9 mouse cellular contexts compared by ENCODE assay signal in the genomic region with DNA sequence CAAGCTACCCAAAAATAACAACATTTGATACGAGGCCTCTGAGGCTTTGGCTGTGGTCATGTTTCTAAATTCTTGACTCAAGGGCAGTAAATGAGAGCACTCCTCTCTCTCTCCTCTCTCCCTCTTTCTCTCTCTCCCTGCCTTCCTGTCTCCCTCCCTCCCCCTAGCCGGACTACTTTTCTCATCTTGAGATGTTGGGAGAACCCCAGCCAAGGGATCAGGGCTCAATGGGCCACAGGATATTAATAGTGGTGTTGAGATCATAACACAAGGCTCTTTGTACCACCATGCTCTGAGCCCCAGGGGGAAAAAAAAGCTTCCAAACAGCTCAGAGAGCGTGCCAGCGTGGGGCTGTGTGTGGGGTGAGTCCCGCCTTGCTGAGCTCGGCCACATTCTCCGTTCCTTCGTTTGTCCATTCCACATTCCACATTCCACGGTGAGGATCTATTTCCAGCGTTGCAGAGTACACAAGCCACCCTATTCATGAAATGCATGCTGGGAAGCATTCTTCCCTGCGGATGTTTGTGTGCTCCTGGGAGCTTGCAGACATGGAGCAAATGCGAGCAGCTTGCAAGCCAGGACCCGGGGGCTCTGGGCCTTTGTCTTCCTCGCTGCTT. TPM values are rescaled to one million over a fixed set of nuclear protein-coding genes. Genes with fewer than 3 reads are reported as not detected.
A peak's percentile ranks its signal among the peaks of the same experiment; 100 is the strongest.
DNase-seq lines count a peak whose midpoint lies in the region; ATAC-seq and TF ChIP-seq lines count a peak whose summit lies in the region.
"Had no signal": no experiment of that assay in that cellular context is flagged by ENCODE, and none has a peak within 500 bp of the region (broad histone marks: within the 10 kb centered on the region; RNA-seq: fewer than 3 reads in every experiment).

No protein-coding gene starts in this region.

- no peak overlapping the region for H3K4me3 ChIP-seq in liver, embryonic 16.5 days (ENCODE audit: low read depth, low read length)
- no peak overlapping the region for H3K4me3 ChIP-seq in liver, embryonic 11.5 days (ENCODE audit: low read depth, low read length)
- no peak overlapping the region for H3K4me3 ChIP-seq in embryonic facial prominence, embryonic 11.5 days (ENCODE audit: low read depth, low read length)
- H3K4me3 ChIP-seq in kidney, adult 2 months (ENCODE audit: insufficient read depth, low read depth, low read length), result no peak overlapping the region
- no peak overlapping the region for H3K4me3 ChIP-seq in lung, embryonic 15.5 days
- H3K4me3 ChIP-seq: liver, embryonic 13.5 days had no signal

- H3K9me3 ChIP-seq in liver, embryonic 16.5 days (replicated peaks; ENCODE audit: control insufficient read depth, low read length), result no peaks in the 10 kb centered on the region
- H3K9me3 ChIP-seq in liver, embryonic 11.5 days (ENCODE audit: control insufficient read depth, low read length), result no peaks in the 10 kb centered on the region
- no peaks in the 10 kb centered on the region for H3K9me3 ChIP-seq in embryonic facial prominence, embryonic 11.5 days (replicated peaks; ENCODE audit: control insufficient read depth, low read length)
- no peaks in the 10 kb centered on the region for H3K9me3 ChIP-seq in lung, embryonic 15.5 days
- H3K9me3 ChIP-seq: liver, embryonic 13.5 days had no signal

- H3K4me2 ChIP-seq in liver, embryonic 16.5 days (ENCODE audit: low read depth, low read length), result no peak overlapping the region
- H3K4me2 ChIP-seq in liver, embryonic 11.5 days, result no peak overlapping the region
- no peak overlapping the region for H3K4me2 ChIP-seq in embryonic facial prominence, embryonic 11.5 days (ENCODE audit: low read depth, low read length)
- H3K4me2 ChIP-seq in lung, embryonic 15.5 days, result peak overlapping the region; percentile 20; the same call in 1 of the 2 replicates
- H3K4me2 ChIP-seq: liver, embryonic 13.5 days had no signal

- no peak for DNase-seq in liver, embryonic 11.5 days (ENCODE audit: low spot score)
- DNase-seq in embryonic facial prominence, embryonic 11.5 days (ENCODE audit: low spot score), result peak; percentile 73
- peak; percentile 79 for DNase-seq in heart, adult 8-10 months (ENCODE audit: low spot score)
- peak; percentile 75 for DNase-seq in kidney, adult 2 months
- peak; percentile 49 for DNase-seq in right cerebral cortex, postnatal 25 days
- DNase-seq: liver, embryonic 13.5 days had no signal

- no peaks in the 10 kb centered on the region for H3K36me3 ChIP-seq in liver, embryonic 16.5 days (ENCODE audit: control insufficient read depth, insufficient read depth)
- H3K36me3 ChIP-seq in liver, embryonic 11.5 days (ENCODE audit: control insufficient read depth, insufficient read depth, low read length), result no peaks in the 10 kb centered on the region
- no peaks in the 10 kb centered on the region for H3K36me3 ChIP-seq in embryonic facial prominence, embryonic 11.5 days (replicated peaks; ENCODE audit: control insufficient read depth, insufficient read depth, low read depth, low read length)
- no peaks in the 10 kb centered on the region for H3K36me3 ChIP-seq in kidney, adult 2 months (ENCODE audit: control insufficient read depth, insufficient read depth, low read length)
- no peaks in the 10 kb centered on the region for H3K36me3 ChIP-seq in lung, embryonic 15.5 days
- H3K36me3 ChIP-seq: liver, embryonic 13.5 days had no signal

- peaks cover 6% of the 10 kb centered on the region for H3K4me1 ChIP-seq in liver, embryonic 16.5 days (ENCODE audit: control insufficient read depth, low read depth, low read length)
- H3K4me1 ChIP-seq in liver, embryonic 11.5 days (replicated peaks; ENCODE audit: control insufficient read depth, insufficient read depth, low read length), result no peaks in the 10 kb centered on the region
- peaks cover 9% of the 10 kb centered on the region; the same call in 1 of the 2 replicates for H3K4me1 ChIP-seq in embryonic facial prominence, embryonic 11.5 days (ENCODE audit: control insufficient read depth, insufficient read depth, low read length)
- H3K4me1 ChIP-seq in kidney, adult 2 months (ENCODE audit: control insufficient read depth, insufficient read depth, low read length), result peaks cover 11% of the 10 kb centered on the region
- H3K4me1 ChIP-seq in lung, embryonic 15.5 days, result peaks cover 31% of the 10 kb centered on the region

- no peaks in the 10 kb centered on the region for H3K27me3 ChIP-seq in liver, embryonic 16.5 days (ENCODE audit: control insufficient read depth, insufficient read depth, low read depth, low read length)
- no peaks in the 10 kb centered on the region for H3K27me3 ChIP-seq in liver, embryonic 11.5 days (replicated peaks; ENCODE audit: control insufficient read depth, insufficient read depth, low read length)
- H3K27me3 ChIP-seq in embryonic facial prominence, embryonic 11.5 days (ENCODE audit: control insufficient read depth, insufficient read depth, low read length), result no peaks in the 10 kb centered on the region
- H3K27me3 ChIP-seq in kidney, adult 2 months (replicated peaks; ENCODE audit: control insufficient read depth, insufficient read depth, low read length), result no peaks in the 10 kb centered on the region
- H3K27me3 ChIP-seq in lung, embryonic 15.5 days, result no peaks in the 10 kb centered on the region
- H3K27me3 ChIP-seq: liver, embryonic 13.5 days had no signal

- TF ChIP-seq POLR2A in kidney, adult 2 months (IDR thresholded peaks at IDR 0.05; ENCODE audit: low read depth, low read length), result no peak

- no peak for TF ChIP-seq CTCF in kidney, adult 2 months (conservative IDR thresholded peaks at IDR 0.05; ENCODE audit: insufficient read depth, insufficient read length, low read depth, low read length)

- 39% methylated on average over 14 of the region's 14 CpGs for WGBS in liver, embryonic 16.5 days (ENCODE audit: insufficient replicate concordance)
- WGBS in liver, embryonic 11.5 days, result 41% methylated on average over 14 of the region's 14 CpGs
- 4% methylated on average over 14 of the region's 14 CpGs for WGBS in embryonic facial prominence, embryonic 11.5 days
- WGBS in kidney, adult 2 months, result 16% methylated on average over 14 of the region's 14 CpGs
- WGBS in lung, embryonic 15.5 days, result 8% methylated on average over 14 of the region's 14 CpGs

- H3K9ac ChIP-seq in liver, embryonic 16.5 days (ENCODE audit: low read depth, low read length), result 0 out of 2 replicates have a peak overlapping the region, but pooled peaks have one; percentile 5
- H3K9ac ChIP-seq in liver, embryonic 11.5 days (ENCODE audit: low read depth, low read length), result no peak overlapping the region
- H3K9ac ChIP-seq in embryonic facial prominence, embryonic 11.5 days (replicated peaks; ENCODE audit: low read length), result peak overlapping the region; percentile 19; the same call in 1 of the 2 replicates
- no peak overlapping the region for H3K9ac ChIP-seq in lung, embryonic 15.5 days
- H3K9ac ChIP-seq: liver, embryonic 13.5 days had no signal

- H3K27ac ChIP-seq in liver, embryonic 16.5 days (ENCODE audit: low read length), result no peak overlapping the region
- H3K27ac ChIP-seq in liver, embryonic 11.5 days (ENCODE audit: low read depth, low read length), result no peak overlapping the region
- H3K27ac ChIP-seq in embryonic facial prominence, embryonic 11.5 days (replicated peaks; ENCODE audit: low read depth, low read length), result peak overlapping the region; percentile 65
- H3K27ac ChIP-seq in kidney, adult 2 months (ENCODE audit: insufficient read depth, low read depth, low read length), result peak overlapping the region; percentile 76
- H3K27ac ChIP-seq in lung, embryonic 15.5 days, result peak overlapping the region; percentile 89
- H3K27ac ChIP-seq: liver, embryonic 13.5 days had no signal

- ATAC-seq in liver, embryonic 16.5 days (ENCODE audit: low read depth), result no peak
- no peak for ATAC-seq in liver, embryonic 11.5 days (replicated peaks; ENCODE audit: low FRiP score)
- ATAC-seq in embryonic facial prominence, embryonic 11.5 days (replicated peaks; ENCODE audit: insufficient number of reproducible peaks, low FRiP score, low TSS enrichment, low read depth), result peak; percentile 60
- ATAC-seq in lung, embryonic 15.5 days (ENCODE audit: borderline replicate concordance, extremely low read depth, low FRiP score, low TSS enrichment), result peak; percentile 60; the same call in 1 of the 2 replicates
- ATAC-seq in activated CD4-positive, CD25-positive, alpha-beta regulatory T cell, adult 4 months, result no peak

RNA-seq across cellular contexts. Expression of a gene that starts 27.2 kb away (rescaled TPM):
- polyA plus RNA-seq in liver, embryonic 16.5 days (2015; fragmentation: Nextera tagmentation; extraction: Ambion mirVana), result 3.3 TPM in 2 replicates
- 5.9 and 7.3 TPM in 2 replicates for polyA plus RNA-seq in liver, embryonic 11.5 days (2014; fragmentation: Nextera tagmentation; extraction: Ambion mirVana)
- polyA plus RNA-seq in embryonic facial prominence, embryonic 11.5 days (2014; fragmentation: Nextera tagmentation; extraction: Ambion mirVana), result 6.5 and 6.9 TPM in 2 replicates
- total RNA-seq in heart, adult 8-10 months (2022), result 10 to 100 TPM; 41.8 to 60.9 (median 50.3) TPM
- 40.6 and 46.6 TPM in 2 replicates for polyA plus RNA-seq in kidney, adult 2 months (2012; rRNA removed)
- 12.6 TPM in 2 replicates for polyA plus RNA-seq in lung, embryonic 15.5 days (2015; fragmentation: Nextera tagmentation; extraction: Ambion mirVana)
- 10 to 100 TPM; 17.8 to 22.2 TPM for polyA plus RNA-seq in activated CD4-positive, CD25-positive, alpha-beta regulatory T cell, adult 4 months (2017; shearing (Covaris generic))

Comparison
In these comparisons a context has a peak if more than half of its experiments do, and no peak if none do; other contexts are left out.
1. H3K9ac ChIP-seq: peak in liver, embryonic 16.5 days (single experiment) and embryonic facial prominence, embryonic 11.5 days (single experiment); none in liver, embryonic 11.5 days (single experiment) and lung, embryonic 15.5 days (single experiment).
2. ATAC-seq: peak in embryonic facial prominence, embryonic 11.5 days (single experiment) and lung, embryonic 15.5 days (single experiment); none in liver, embryonic 16.5 days (single experiment), liver, embryonic 11.5 days (single experiment) and activated CD4-positive, CD25-positive, alpha-beta regulatory T cell, adult 4 months (single experiment).
3. H3K27ac ChIP-seq: peak in embryonic facial prominence, embryonic 11.5 days (single experiment), kidney, adult 2 months (single experiment) and lung, embryonic 15.5 days (single experiment); none in liver, embryonic 16.5 days (single experiment) and liver, embryonic 11.5 days (single experiment).